Mouse (Mus musculus) layer of hippocampus, postnatal 14 days (tissue): ENCODE data around the gene Eml2. TPM values are rescaled to one million over a fixed set of nuclear protein-coding genes. Genes with fewer than 3 reads are reported as not detected.
A peak's percentile ranks its signal among the peaks of the same experiment; 100 is the strongest.
"Not testable (repeated sequence)": the region's sequence is repeated elsewhere in the genome, so short reads cannot be mapped to it uniquely, and the experiment has no call there.

ENCODE experiments used
- DNase-seq, 2 experiments: peaks; one replicate each; pipeline ENCODE4 v3.0.0; 2021 to 2022; ENCODE audit warnings: low spot score in 2 of 2, mixed read lengths in 1 of 2
- long read RNA-seq, 2 experiments: library from polyadenylated mRNA; stranded (forward); transcript quantifications; one replicate each; pipeline ENCODE4 v2.0.0; 2021
- total RNA-seq, 2 experiments: library from RNA; stranded (reverse); gene quantifications; 2 replicates each; pipeline ENCODE4 v1.2.3; 2021

The Eml2 gene
- total RNA-seq = 100 to 1,000 TPM; 175 to 197 TPM
- long read RNA-seq, experiment 1, transcript Eml2-202 (22 exons, 2,765 nt) = major isoform, 7 of 17 reads
- long read RNA-seq, experiment 1, partial matches to known transcripts = 2 of 17 reads
- long read RNA-seq, experiment 1, other reads (novel, unspliced or antisense) = 7 of 17 reads
- long read RNA-seq, experiment 2, partial matches to known transcripts = 2 of 12 reads
- long read RNA-seq, experiment 2, other reads (novel, unspliced or antisense) = 7 of 12 reads

- DNase-seq = peak; percentile 85 to 93
Observed at GRCm38 (mm10) chr7:19175708-19176515, at the start of gene Eml2. Gene Eml2 (plus strand): TSS chr7:19176421.

GRCm38 (mm10) chr7:19127744-19128143, 48.5 kb upstream of the Eml2 start:
- DNase-seq = no peak

GRCm38 (mm10) chr7:19129396-19129795, 46.8 kb upstream of the Eml2 start:
- DNase-seq = no peak

GRCm38 (mm10) chr7:19130657-19131056, 45.6 kb upstream of the Eml2 start:
- DNase-seq = no peak

- peak; percentile 94 to 98 for DNase-seq
Observed at GRCm38 (mm10) chr7:19131324-19131848, 44.8 kb upstream of the Eml2 start.

GRCm38 (mm10) chr7:19136168-19136567, 40.1 kb upstream of the Eml2 start:
- DNase-seq = no peak

- no peak for DNase-seq
Observed at GRCm38 (mm10) chr7:19136673-19137334, 39.4 kb upstream of the Eml2 start.

- DNase-seq = peak; percentile 41 to 64
Observed at GRCm38 (mm10) chr7:19137380-19137779, 38.8 kb upstream of the Eml2 start.

- DNase-seq = no peak
Observed at GRCm38 (mm10) chr7:19146793-19147192, 29.4 kb upstream of the Eml2 start.

- no peak for DNase-seq
Observed at GRCm38 (mm10) chr7:19147497-19148045, 28.6 kb upstream of the Eml2 start.

GRCm38 (mm10) chr7:19148180-19148874, 27.9 kb upstream of the Eml2 start:
- DNase-seq = no peak

- DNase-seq = peak; percentile 98 to 99
Observed at GRCm38 (mm10) chr7:19148875-19149541, 27.2 kb upstream of the Eml2 start, which contains the start of gene Qpctl. Gene Qpctl (minus strand): TSS chr7:19149291.

- DNase-seq = peak; percentile 95 to 96
Observed at GRCm38 (mm10) chr7:19149626-19150025, 26.6 kb upstream of the Eml2 start, which contains the start of gene Snrpd2. Gene Snrpd2 (plus strand): TSS chr7:19149722.

GRCm38 (mm10) chr7:19151121-19151520, 25.1 kb upstream of the Eml2 start:
- not testable (repeated sequence) for DNase-seq

- no peak for DNase-seq
Observed at GRCm38 (mm10) chr7:19154796-19155195, 21.4 kb upstream of the Eml2 start.

- DNase-seq = no peak
Observed at GRCm38 (mm10) chr7:19155825-19156475, 20.3 kb upstream of the Eml2 start.

- DNase-seq = peak; percentile 92
Observed at GRCm38 (mm10) chr7:19157160-19157800, 18.9 kb upstream of the Eml2 start.

GRCm38 (mm10) chr7:19158601-19159000, 17.6 kb upstream of the Eml2 start:
- DNase-seq = no peak

GRCm38 (mm10) chr7:19159411-19159810, 16.8 kb upstream of the Eml2 start:
- no peak for DNase-seq
